Mouse (Mus musculus): ENCODE results near the gene Cep83.

The Cep83 gene

GRCm38 (mm10) chr10:94823971-94824760, 135.7 kb downstream of the Cep83 start:
- in situ Hi-C loops (cut with MboI, MseI) = loop anchor here (10.0 kb wide), 1 partner anchor 131 kb away; no protein-coding TSS in a partner anchor

- in situ Hi-C loops (cut with MboI, MseI) = loop anchor here (10.0 kb wide), 1 partner anchor 129 kb away; no protein-coding TSS in a partner anchor
Measured at GRCm38 (mm10) chr10:94825951-94826350, 137.5 kb downstream of the Cep83 start.

GRCm38 (mm10) chr10:94826436-94826835, 138.0 kb downstream of the Cep83 start:
- in situ Hi-C loops (cut with MboI, MseI) = loop anchor here (10.0 kb wide), 1 partner anchor 128 kb away; no protein-coding TSS in a partner anchor

GRCm38 (mm10) chr10:94827325-94827724, 138.9 kb downstream of the Cep83 start:
- in situ Hi-C loops (cut with MboI, MseI) = loop anchor here (10.0 kb wide), 1 partner anchor 127 kb away; no protein-coding TSS in a partner anchor

- in situ Hi-C loops (cut with MboI, MseI) = loop anchor here (10.0 kb wide), 1 partner anchor 127 kb away; no protein-coding TSS in a partner anchor
Measured at GRCm38 (mm10) chr10:94827890-94828733, 139.7 kb downstream of the Cep83 start.

GRCm38 (mm10) chr10:94828734-94829230, 140.3 kb downstream of the Cep83 start:
- in situ Hi-C loops (cut with MboI, MseI) = loop anchor here (10.0 kb wide), 1 partner anchor 126 kb away; no protein-coding TSS in a partner anchor

GRCm38 (mm10) chr10:94829407-94829806, 141.0 kb downstream of the Cep83 start:
- in situ Hi-C loops (cut with MboI, MseI) = loop anchor here (10.0 kb wide), 1 partner anchor 125 kb away; no protein-coding TSS in a partner anchor

- in situ Hi-C loops (cut with MboI, MseI) = no loop called here
Measured at GRCm38 (mm10) chr10:94835874-94836273, 147.4 kb downstream of the Cep83 start.
